Mouse (Mus musculus) ZHBTc4 (cell line): ENCODE data around the gene Samm50.
A peak's percentile ranks its signal among the peaks of the same experiment; 100 is the strongest.

Experiments
- DNase-seq: peaks from one replicate; pipeline ENCODE4 v3.0.0-alpha.2; 2011; ENCODE audit warnings: low read depth, low spot score

The Samm50 gene

GRCm38 (mm10) chr15:84210941-84211340 lies 18.9 kb downstream of the Samm50 start:
- DNase-seq: no peak

- DNase-seq: no peak
Measured at GRCm38 (mm10) chr15:84211564-84211963, 19.5 kb downstream of the Samm50 start.

GRCm38 (mm10) chr15:84212031-84212755 lies 20.2 kb downstream of the Samm50 start:
- DNase-seq: peak; percentile 90

- DNase-seq: no peak
Measured at GRCm38 (mm10) chr15:84212756-84213105, 20.7 kb downstream of the Samm50 start.

GRCm38 (mm10) chr15:84213162-84213739 lies 21.2 kb downstream of the Samm50 start:
- DNase-seq: no peak

- DNase-seq: no peak
Measured at GRCm38 (mm10) chr15:84214476-84214875, 22.4 kb downstream of the Samm50 start.

GRCm38 (mm10) chr15:84215273-84215672 lies 23.2 kb downstream of the Samm50 start:
- DNase-seq: peak; percentile 68

GRCm38 (mm10) chr15:84216026-84216425 lies 24.0 kb downstream of the Samm50 start:
- no peak for DNase-seq

GRCm38 (mm10) chr15:84216461-84217084 lies 24.5 kb downstream of the Samm50 start:
- DNase-seq: no peak

- no peak for DNase-seq
Measured at GRCm38 (mm10) chr15:84217969-84218782, 26.1 kb downstream of the Samm50 start.

GRCm38 (mm10) chr15:84218783-84219271 lies 26.8 kb downstream of the Samm50 start:
- no peak for DNase-seq

GRCm38 (mm10) chr15:84221539-84221938 lies 29.5 kb downstream of the Samm50 start:
- DNase-seq: no peak

- peak; percentile 47 for DNase-seq
Measured at GRCm38 (mm10) chr15:84223423-84223822, 31.4 kb downstream of the Samm50 start.

- DNase-seq: no peak
Measured at GRCm38 (mm10) chr15:84224779-84225178, 32.7 kb downstream of the Samm50 start.

GRCm38 (mm10) chr15:84226918-84227317 lies 34.9 kb downstream of the Samm50 start:
- DNase-seq: no peak

GRCm38 (mm10) chr15:84230661-84231060 lies 38.6 kb downstream of the Samm50 start:
- no peak for DNase-seq

GRCm38 (mm10) chr15:84231113-84231712 lies 39.2 kb downstream of the Samm50 start:
- DNase-seq: peak; percentile 54

- DNase-seq: peak; percentile 48
Measured at GRCm38 (mm10) chr15:84231721-84232561, 39.9 kb downstream of the Samm50 start, which contains the start of gene Parvb. TSS of gene Parvb (plus strand) at chr15:84232043.

- peak; percentile 90 for DNase-seq
Measured at GRCm38 (mm10) chr15:84232609-84233008, 40.6 kb downstream of the Samm50 start.

- peak; percentile 68 for DNase-seq
Measured at GRCm38 (mm10) chr15:84234794-84235581, 42.9 kb downstream of the Samm50 start.
